ENCODE assay signal across 8 mouse cellular contexts in genomic region chr1:167285320-167285355, GRCm38 (mm10). TPM values are rescaled to one million over a fixed set of nuclear protein-coding genes. Genes with fewer than 3 reads are reported as not detected.
DNase-seq lines count a peak whose midpoint lies in the region; ATAC-seq and TF ChIP-seq lines count a peak whose summit lies in the region.

Gene Uck2, minus strand, starts transcription at chr1:167285320.

- no peak; the same call in 1 of the 2 replicates for TF ChIP-seq CTCF in lung, postnatal 0 days (IDR thresholded peaks at IDR 0.05)
- TF ChIP-seq CTCF in heart, postnatal 0 days (IDR thresholded peaks at IDR 0.05; ENCODE audit: low read depth) = no peak

- peak within 1 kb of the TSS; percentile 77 for H3K4me3 ChIP-seq in lung, postnatal 0 days (ENCODE audit: low read depth, low read length)
- H3K4me3 ChIP-seq in embryonic facial prominence, embryonic 15.5 days (replicated peaks) = peak within 1 kb of the TSS; percentile 89
- peak within 1 kb of the TSS; percentile 77 for H3K4me3 ChIP-seq in heart, postnatal 0 days (ENCODE audit: low read depth, low read length)
- peak within 1 kb of the TSS; percentile 98 for H3K4me3 ChIP-seq in limb, embryonic 10.5 days
- peak within 1 kb of the TSS; percentile 81 for H3K4me3 ChIP-seq in neural tube, embryonic 15.5 days (replicated peaks)

- no peaks in the 10 kb centered on the region for H3K36me3 ChIP-seq in lung, postnatal 0 days (ENCODE audit: insufficient read depth, low read length)
- H3K36me3 ChIP-seq in embryonic facial prominence, embryonic 15.5 days = no peaks in the 10 kb centered on the region
- H3K36me3 ChIP-seq in heart, postnatal 0 days (replicated peaks; ENCODE audit: control insufficient read depth, insufficient read depth, low read length) = no peaks in the 10 kb centered on the region
- peaks cover 14% of the 10 kb centered on the region for H3K36me3 ChIP-seq in limb, embryonic 10.5 days
- H3K36me3 ChIP-seq in neural tube, embryonic 15.5 days = no peaks in the 10 kb centered on the region

- peak within 1 kb of the TSS; percentile 89 for H3K27ac ChIP-seq in lung, postnatal 0 days (ENCODE audit: low read length)
- peak within 1 kb of the TSS; percentile 88 for H3K27ac ChIP-seq in embryonic facial prominence, embryonic 15.5 days (replicated peaks)
- H3K27ac ChIP-seq in heart, postnatal 0 days (ENCODE audit: low read depth) = peak within 1 kb of the TSS; percentile 88
- peak within 1 kb of the TSS; percentile 99 for H3K27ac ChIP-seq in limb, embryonic 10.5 days
- H3K27ac ChIP-seq in neural tube, embryonic 15.5 days (replicated peaks) = peak within 1 kb of the TSS; percentile 96

- no peak for TF ChIP-seq EP300 in lung, postnatal 0 days (IDR thresholded peaks at IDR 0.05)
- TF ChIP-seq EP300 in heart, postnatal 0 days (IDR thresholded peaks at IDR 0.05; ENCODE audit: low read depth) = no peak

- H3K4me2 ChIP-seq in lung, postnatal 0 days (replicated peaks; ENCODE audit: low read depth, low read length) = peak within 1 kb of the TSS; percentile 97
- peak within 1 kb of the TSS; percentile 87 for H3K4me2 ChIP-seq in embryonic facial prominence, embryonic 15.5 days (replicated peaks)
- peak within 1 kb of the TSS; percentile 91 for H3K4me2 ChIP-seq in heart, postnatal 0 days (ENCODE audit: low read depth, low read length)
- H3K4me2 ChIP-seq in neural tube, embryonic 15.5 days = peak within 1 kb of the TSS; percentile 72

- peak within 1 kb of the TSS; percentile 50 for H3K9ac ChIP-seq in lung, postnatal 0 days (replicated peaks; ENCODE audit: low read depth)
- H3K9ac ChIP-seq in embryonic facial prominence, embryonic 15.5 days = peak within 1 kb of the TSS; percentile 70
- peak within 1 kb of the TSS; percentile 61 for H3K9ac ChIP-seq in heart, postnatal 0 days (replicated peaks; ENCODE audit: low read depth, low read length)
- H3K9ac ChIP-seq in neural tube, embryonic 15.5 days (replicated peaks) = peak within 1 kb of the TSS; percentile 85

- H3K9me3 ChIP-seq in lung, postnatal 0 days (ENCODE audit: low read length) = no peaks in the 10 kb centered on the region
- no peaks in the 10 kb centered on the region for H3K9me3 ChIP-seq in embryonic facial prominence, embryonic 15.5 days (replicated peaks)
- H3K9me3 ChIP-seq in heart, postnatal 0 days (replicated peaks; ENCODE audit: control insufficient read depth, low read length) = no peaks in the 10 kb centered on the region
- no peaks in the 10 kb centered on the region for H3K9me3 ChIP-seq in limb, embryonic 10.5 days (replicated peaks)
- H3K9me3 ChIP-seq in neural tube, embryonic 15.5 days (replicated peaks) = no peaks in the 10 kb centered on the region

- WGBS in lung, postnatal 0 days = 0% methylated on average over 2 of the region's 2 CpGs
- 0% methylated on average over 2 of the region's 2 CpGs for WGBS in embryonic facial prominence, embryonic 15.5 days
- WGBS in heart, postnatal 0 days = 0% methylated on average over 2 of the region's 2 CpGs
- 0% methylated on average over 2 of the region's 2 CpGs for WGBS in limb, embryonic 10.5 days
- WGBS in neural tube, embryonic 15.5 days = 0% methylated on average over 2 of the region's 2 CpGs

- DNase-seq in lung, postnatal 0 days (ENCODE audit: low spot score) = no peak
- no peak for DNase-seq in lung, postnatal 36 days
- no peak for DNase-seq in heart, postnatal 0 days (ENCODE audit: low spot score)
- DNase-seq in limb, embryonic 10.5 days (ENCODE audit: low spot score) = no peak
- DNase-seq in B cell, adult 2 months = no peak
- DNase-seq in retina, embryonic 14.5 days (ENCODE audit: low spot score) = no peak

- ATAC-seq in lung, postnatal 0 days = no peak
- ATAC-seq in embryonic facial prominence, embryonic 15.5 days (ENCODE audit: insufficient number of reproducible peaks, low FRiP score, low TSS enrichment, low read depth) = no peak
- ATAC-seq in heart, postnatal 0 days (ENCODE audit: insufficient read depth, low read depth) = no peak
- ATAC-seq in neural tube, embryonic 15.5 days (ENCODE audit: low FRiP score) = no peak

- H3K27me3 ChIP-seq in lung, postnatal 0 days (replicated peaks; ENCODE audit: insufficient read depth, low read length) = no peaks in the 10 kb centered on the region
- peaks cover 5% of the 10 kb centered on the region for H3K27me3 ChIP-seq in embryonic facial prominence, embryonic 15.5 days
- H3K27me3 ChIP-seq in heart, postnatal 0 days (ENCODE audit: control insufficient read depth, insufficient read depth, low read length) = no peaks in the 10 kb centered on the region
- H3K27me3 ChIP-seq in limb, embryonic 10.5 days (ENCODE audit: low read depth, poor library complexity, severe bottlenecking) = peaks cover 25% of the 10 kb centered on the region
- no peaks in the 10 kb centered on the region for H3K27me3 ChIP-seq in neural tube, embryonic 15.5 days (replicated peaks)

- no peaks in the 10 kb centered on the region for H3K4me1 ChIP-seq in lung, postnatal 0 days (ENCODE audit: insufficient read depth, low read depth, low read length)
- peaks cover 35% of the 10 kb centered on the region for H3K4me1 ChIP-seq in embryonic facial prominence, embryonic 15.5 days
- H3K4me1 ChIP-seq in heart, postnatal 0 days (ENCODE audit: control insufficient read depth, insufficient read depth) = peaks cover 4% of the 10 kb centered on the region
- H3K4me1 ChIP-seq in limb, embryonic 10.5 days = peaks cover 39% of the 10 kb centered on the region
- peaks cover 33% of the 10 kb centered on the region for H3K4me1 ChIP-seq in neural tube, embryonic 15.5 days

RNA-seq across cellular contexts. Expression of gene Uck2, which starts in this region (rescaled TPM):
- polyA plus RNA-seq in lung, postnatal 0 days (2015; fragmentation: Nextera tagmentation; extraction: Ambion mirVana) = 21.6 and 22.9 TPM in 2 replicates
- 60.2 and 62.4 TPM in 2 replicates for polyA plus RNA-seq in embryonic facial prominence, embryonic 15.5 days (2015; fragmentation: Nextera tagmentation; extraction: Ambion mirVana)
- total RNA-seq in heart, postnatal 0 days (2014; rRNA removed; ENCODE audit: low replicate concordance) = 60.3 and 82.4 TPM in 2 replicates
- polyA plus RNA-seq in heart, postnatal 0 days (2015; fragmentation: Nextera tagmentation; extraction: Ambion mirVana) = 26.4 and 30.7 TPM in 2 replicates
- 138 and 172 TPM in 2 replicates for polyA plus RNA-seq in limb, embryonic 10.5 days (2016; fragmentation: Nextera tagmentation; extraction: Ambion mirVana)
- polyA plus RNA-seq in neural tube, embryonic 15.5 days (2015; fragmentation: Nextera tagmentation; extraction: Ambion mirVana) = 46.6 and 75.5 TPM in 2 replicates
